Mouse (Mus musculus): ENCODE data around the gene Arsg. TPM values are rescaled to one million over a fixed set of nuclear protein-coding genes. Genes with fewer than 3 reads are reported as not detected.

Gene Arsg
- polyA plus RNA-seq, 1 experiment from 2014 or later: 6.1 TPM

DNA sequence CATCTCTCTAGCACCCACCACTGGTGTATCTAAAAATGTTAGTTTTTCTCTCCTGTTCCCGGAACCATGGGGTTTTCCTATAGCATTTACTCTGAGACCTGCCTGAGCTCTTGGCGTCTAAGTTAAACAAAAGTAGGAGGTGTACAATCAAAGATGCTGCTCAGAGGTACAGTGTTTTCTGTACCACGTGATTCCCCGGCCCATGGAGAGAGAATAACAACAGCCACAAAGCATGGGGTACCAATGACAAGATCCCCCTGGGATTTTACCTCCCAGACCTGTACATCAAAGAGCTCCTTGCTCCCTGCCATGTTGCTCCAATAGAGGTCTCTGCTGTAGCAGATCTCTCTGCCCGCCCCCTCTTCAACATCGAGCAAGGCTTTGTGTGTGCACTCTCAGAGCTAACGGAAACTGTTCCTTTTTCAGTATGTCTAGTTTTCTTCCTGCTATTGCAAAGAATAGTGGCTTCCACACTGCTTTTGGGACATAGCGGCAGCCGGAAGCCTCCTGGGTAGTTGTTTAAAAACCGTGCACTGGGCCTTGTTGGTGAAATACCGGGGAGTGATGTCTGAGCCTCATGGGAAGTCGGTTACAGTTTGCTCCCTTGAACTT lies 95.9 kb downstream of the Arsg start:
- Histone ChIP-seq H3K4me1 (ENCODE audit: control insufficient read depth, insufficient read depth, low read length) (no peaks in the 10 kb centered on the region), H3K4me2 (replicated peaks; ENCODE audit: low read depth, low read length) (no peak overlapping the region), H3K9me3 (ENCODE audit: control insufficient read depth, low read length) (no peaks in the 10 kb centered on the region), H3K36me3 (ENCODE audit: control insufficient read depth, insufficient read depth, low read length) (no peaks in the 10 kb centered on the region), H3K27me3 (ENCODE audit: control insufficient read depth, insufficient read depth, low read length) (no peaks in the 10 kb centered on the region), H3K27ac (ENCODE audit: low read depth, low read length) (no peak overlapping the region), H3K4me3 (ENCODE audit: low read length) (no peak overlapping the region), H3K9ac (ENCODE audit: low read depth, low read length) (no peak overlapping the region)
- WGBS: 68% methylated on average over 12 of the region's 12 CpGs
- no peak for ATAC-seq (ENCODE audit: low FRiP score, low TSS enrichment)

DNA sequence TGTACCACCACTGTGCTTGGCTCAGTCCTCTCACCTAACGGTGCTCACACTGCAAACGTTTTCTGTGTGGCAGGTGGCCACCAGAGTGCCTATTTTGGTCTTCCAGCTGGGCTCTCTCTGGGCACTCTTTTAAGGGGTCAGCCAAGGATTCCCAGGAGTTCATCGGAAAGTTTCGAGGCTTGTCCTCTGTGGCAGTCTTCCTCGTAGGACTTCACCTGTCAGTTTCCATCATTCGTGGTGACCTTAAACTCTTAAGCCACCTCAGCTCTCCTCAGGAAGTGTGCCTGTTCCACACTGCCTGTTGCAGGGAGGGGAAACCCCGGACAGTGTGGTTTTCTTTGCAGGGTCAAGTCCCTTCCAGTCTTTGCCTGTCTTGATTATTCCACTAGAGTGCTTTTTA lies 96.6 kb downstream of the Arsg start:
- H3K4me1 ChIP-seq (ENCODE audit: control insufficient read depth, insufficient read depth, low read length): no peaks in the 10 kb centered on the region
- no peak overlapping the region for H3K9ac ChIP-seq (ENCODE audit: low read depth, low read length)
- H3K4me3 ChIP-seq (ENCODE audit: low read length): no peak overlapping the region
- 69% methylated on average over 7 of the region's 7 CpGs for WGBS
- no peak overlapping the region for H3K4me2 ChIP-seq (replicated peaks; ENCODE audit: low read depth, low read length)
- H3K27ac ChIP-seq (ENCODE audit: low read depth, low read length): no peak overlapping the region
- no peak for ATAC-seq (ENCODE audit: low FRiP score, low TSS enrichment)
- H3K36me3 ChIP-seq (ENCODE audit: control insufficient read depth, insufficient read depth, low read length): no peaks in the 10 kb centered on the region
- no peaks in the 10 kb centered on the region for H3K27me3 ChIP-seq (ENCODE audit: control insufficient read depth, insufficient read depth, low read length)
- H3K9me3 ChIP-seq (ENCODE audit: control insufficient read depth, low read length): no peaks in the 10 kb centered on the region

DNA sequence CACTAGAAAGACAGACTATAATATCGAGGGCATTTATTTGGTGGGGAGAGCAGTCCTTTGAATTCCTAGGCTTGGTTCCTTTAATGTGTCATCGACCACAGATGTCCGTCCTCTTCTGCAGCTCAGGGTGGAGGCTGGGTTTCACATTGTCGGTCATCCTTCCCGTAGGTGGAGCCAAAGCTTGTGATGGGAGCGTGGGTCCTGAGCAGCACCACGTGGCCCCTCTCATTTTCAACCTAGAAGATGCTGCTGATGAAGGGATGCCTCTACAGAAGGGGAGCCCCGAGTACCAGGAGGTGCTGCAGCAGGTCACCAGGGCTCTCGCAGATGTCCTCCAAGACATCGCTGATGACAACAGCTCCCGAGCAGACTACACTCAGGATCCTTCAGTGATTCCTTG lies 98.9 kb downstream of the Arsg start:
- Histone ChIP-seq H3K4me1 (ENCODE audit: control insufficient read depth, insufficient read depth, low read length) (no peaks in the 10 kb centered on the region), H3K4me2 (replicated peaks; ENCODE audit: low read depth, low read length) (no peak overlapping the region), H3K4me3 (ENCODE audit: low read length) (no peak overlapping the region), H3K27me3 (ENCODE audit: control insufficient read depth, insufficient read depth, low read length) (no peaks in the 10 kb centered on the region), H3K9me3 (ENCODE audit: control insufficient read depth, low read length) (no peaks in the 10 kb centered on the region), H3K36me3 (ENCODE audit: control insufficient read depth, insufficient read depth, low read length) (no peaks in the 10 kb centered on the region), H3K27ac (ENCODE audit: low read depth, low read length) (no peak overlapping the region), H3K9ac (ENCODE audit: low read depth, low read length) (no peak overlapping the region)
- 85% methylated on average over 11 of the region's 11 CpGs for WGBS
- no peak for ATAC-seq (ENCODE audit: low FRiP score, low TSS enrichment)

DNA sequence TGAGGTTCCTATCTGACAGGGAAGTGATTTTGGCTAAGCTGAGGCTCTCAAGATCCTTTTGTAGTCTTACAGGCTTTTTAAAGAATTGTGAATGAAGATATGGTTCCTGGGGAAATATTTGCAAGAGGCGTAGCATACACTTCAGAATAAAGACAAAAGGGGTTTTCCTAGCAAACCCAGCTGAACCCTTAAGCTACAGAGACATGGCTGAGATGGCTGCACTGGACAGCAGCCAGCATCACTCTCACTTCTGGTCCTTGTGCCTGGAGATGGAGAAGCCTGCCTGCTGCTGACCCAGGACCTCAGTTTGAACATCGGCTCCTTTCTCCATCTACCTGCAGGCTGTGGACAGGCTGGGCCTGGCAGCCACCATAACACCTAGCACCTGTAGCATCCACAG lies 101.4 kb downstream of the Arsg start:
- H3K4me1 ChIP-seq (ENCODE audit: control insufficient read depth, insufficient read depth, low read length): no peaks in the 10 kb centered on the region
- H3K27ac ChIP-seq (ENCODE audit: low read depth, low read length): no peak overlapping the region
- no peaks in the 10 kb centered on the region for H3K27me3 ChIP-seq (ENCODE audit: control insufficient read depth, insufficient read depth, low read length)
- no peak overlapping the region for H3K9ac ChIP-seq (ENCODE audit: low read depth, low read length)
- H3K36me3 ChIP-seq (ENCODE audit: control insufficient read depth, insufficient read depth, low read length): peaks cover 4% of the 10 kb centered on the region; the same call in 1 of the 2 replicates
- no peaks in the 10 kb centered on the region for H3K9me3 ChIP-seq (ENCODE audit: control insufficient read depth, low read length)
- ATAC-seq (ENCODE audit: low FRiP score, low TSS enrichment): no peak
- no peak overlapping the region for H3K4me3 ChIP-seq (ENCODE audit: low read length)
- WGBS: 83% methylated on average over 2 of the region's 2 CpGs
- H3K4me2 ChIP-seq (replicated peaks; ENCODE audit: low read depth, low read length): no peak overlapping the region

DNA sequence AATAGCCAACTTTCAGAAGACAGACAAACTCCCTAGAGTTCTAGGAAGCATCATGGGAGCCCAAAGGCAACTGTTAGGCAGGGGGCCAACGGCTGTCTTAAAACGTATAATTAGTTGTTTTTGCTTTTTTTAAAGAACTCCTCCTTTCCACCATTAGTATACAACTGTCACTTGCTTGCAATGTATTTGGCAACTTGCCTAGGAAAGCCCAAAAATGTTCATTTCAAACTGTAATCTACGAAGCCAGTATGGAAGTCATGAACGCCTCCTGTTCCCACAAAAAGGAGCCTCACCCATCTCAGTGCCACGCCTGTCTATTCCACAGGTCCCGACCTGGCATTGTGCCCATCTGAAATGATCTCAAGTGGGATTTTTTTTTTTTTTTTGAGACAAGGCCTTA lies 102.7 kb downstream of the Arsg start:
- Histone ChIP-seq H3K4me1 (ENCODE audit: control insufficient read depth, insufficient read depth, low read length) (no peaks in the 10 kb centered on the region), H3K9ac (ENCODE audit: low read depth, low read length) (no peak overlapping the region), H3K27me3 (ENCODE audit: control insufficient read depth, insufficient read depth, low read length) (no peaks in the 10 kb centered on the region), H3K27ac (ENCODE audit: low read depth, low read length) (no peak overlapping the region), H3K4me3 (ENCODE audit: low read length) (no peak overlapping the region), H3K4me2 (replicated peaks; ENCODE audit: low read depth, low read length) (no peak overlapping the region), H3K9me3 (ENCODE audit: control insufficient read depth, low read length) (no peaks in the 10 kb centered on the region), H3K36me3 (ENCODE audit: control insufficient read depth, insufficient read depth, low read length) (peaks cover 4% of the 10 kb centered on the region; the same call in 1 of the 2 replicates)
- ATAC-seq (ENCODE audit: low FRiP score, low TSS enrichment): no peak
- 81% methylated on average over 6 of the region's 6 CpGs for WGBS

DNA sequence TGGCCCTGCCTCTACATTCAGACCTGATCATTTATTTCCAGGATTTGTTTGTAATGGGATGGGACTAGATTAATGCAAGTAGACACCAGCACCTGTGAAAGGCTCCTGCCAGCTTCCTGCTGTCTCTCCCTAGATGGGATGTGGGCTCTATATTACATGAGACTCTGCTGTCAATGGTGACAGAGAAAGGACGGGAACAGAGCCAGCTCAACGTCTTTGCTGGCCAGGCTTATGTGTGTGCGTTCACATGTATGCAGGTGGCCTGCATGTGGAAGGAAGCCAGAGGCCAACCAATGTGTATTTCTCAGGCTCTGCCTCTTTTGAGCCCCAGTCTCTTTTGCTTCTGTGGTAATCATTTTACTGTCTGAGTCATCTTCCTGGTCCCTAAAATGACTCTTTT lies 105.4 kb downstream of the Arsg start:
- H3K36me3 ChIP-seq (ENCODE audit: control insufficient read depth, insufficient read depth, low read length): peaks cover 4% of the 10 kb centered on the region; the same call in 1 of the 2 replicates
- H3K27ac ChIP-seq (ENCODE audit: low read depth, low read length): no peak overlapping the region
- H3K4me2 ChIP-seq (replicated peaks; ENCODE audit: low read depth, low read length): no peak overlapping the region
- no peaks in the 10 kb centered on the region for H3K4me1 ChIP-seq (ENCODE audit: control insufficient read depth, insufficient read depth, low read length)
- H3K27me3 ChIP-seq (ENCODE audit: control insufficient read depth, insufficient read depth, low read length): no peaks in the 10 kb centered on the region
- no peaks in the 10 kb centered on the region for H3K9me3 ChIP-seq (ENCODE audit: control insufficient read depth, low read length)
- ATAC-seq (ENCODE audit: low FRiP score, low TSS enrichment): no peak
- 85% methylated on average over 3 of the region's 3 CpGs for WGBS
- no peak overlapping the region for H3K4me3 ChIP-seq (ENCODE audit: low read length)
- no peak overlapping the region for H3K9ac ChIP-seq (ENCODE audit: low read depth, low read length)

DNA sequence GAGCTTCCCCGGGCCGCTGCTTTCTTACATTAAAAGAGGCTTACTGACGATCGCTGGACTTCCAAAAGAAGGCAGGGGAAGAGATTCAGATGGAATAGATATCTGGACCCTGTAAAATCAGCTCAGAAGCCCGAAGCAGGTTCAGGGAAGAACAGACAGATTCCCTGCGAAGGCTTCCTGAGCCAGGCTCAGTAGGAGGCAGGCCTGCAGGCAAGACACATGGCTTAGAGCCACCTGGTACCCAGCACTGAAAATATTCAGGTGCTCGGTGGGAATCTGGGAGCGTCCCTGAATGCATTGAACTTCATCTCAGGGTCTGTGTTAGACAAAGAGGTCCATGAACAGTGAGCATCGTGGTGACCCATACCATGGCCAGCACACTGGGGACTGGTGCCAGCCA lies 106.8 kb downstream of the Arsg start:
- Histone ChIP-seq H3K27ac (ENCODE audit: low read depth, low read length) (no peak overlapping the region), H3K4me2 (replicated peaks; ENCODE audit: low read depth, low read length) (no peak overlapping the region), H3K27me3 (ENCODE audit: control insufficient read depth, insufficient read depth, low read length) (no peaks in the 10 kb centered on the region), H3K4me3 (ENCODE audit: low read length) (no peak overlapping the region), H3K9ac (ENCODE audit: low read depth, low read length) (no peak overlapping the region), H3K4me1 (ENCODE audit: control insufficient read depth, insufficient read depth, low read length) (no peaks in the 10 kb centered on the region), H3K9me3 (ENCODE audit: control insufficient read depth, low read length) (no peaks in the 10 kb centered on the region), H3K36me3 (ENCODE audit: control insufficient read depth, insufficient read depth, low read length) (peaks cover 7% of the 10 kb centered on the region; the same call in 1 of the 2 replicates)
- WGBS: 90% methylated on average over 9 of the region's 9 CpGs
- ATAC-seq (ENCODE audit: low FRiP score, low TSS enrichment): no peak

DNA sequence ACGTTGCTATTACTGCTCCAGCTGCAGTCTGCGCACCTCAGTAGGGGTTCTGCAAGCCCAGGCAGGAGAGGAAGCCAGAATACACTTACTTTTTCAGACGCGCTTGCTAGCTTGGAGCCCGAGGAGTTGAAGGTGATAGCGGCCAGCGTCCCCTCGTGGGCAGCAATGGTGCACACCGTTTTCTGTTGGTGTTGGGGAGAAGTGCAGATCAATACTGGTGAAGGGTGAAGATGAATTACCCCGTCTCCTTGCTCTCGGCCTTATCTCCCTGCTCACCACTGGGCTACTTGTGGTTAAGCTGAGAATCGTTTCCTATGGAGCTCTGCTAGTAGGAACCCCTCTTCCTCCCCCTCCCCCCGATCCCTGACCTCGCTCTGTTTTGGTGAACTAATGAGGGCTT lies 110.8 kb downstream of the Arsg start:
- no peak overlapping the region for H3K4me3 ChIP-seq (ENCODE audit: low read length)
- H3K36me3 ChIP-seq (ENCODE audit: control insufficient read depth, insufficient read depth, low read length): peaks cover 7% of the 10 kb centered on the region; the same call in 1 of the 2 replicates
- no peaks in the 10 kb centered on the region for H3K27me3 ChIP-seq (ENCODE audit: control insufficient read depth, insufficient read depth, low read length)
- WGBS: 80% methylated on average over 14 of the region's 14 CpGs
- H3K27ac ChIP-seq (ENCODE audit: low read depth, low read length): no peak overlapping the region
- H3K9ac ChIP-seq (ENCODE audit: low read depth, low read length): no peak overlapping the region
- H3K9me3 ChIP-seq (ENCODE audit: control insufficient read depth, low read length): no peaks in the 10 kb centered on the region
- H3K4me2 ChIP-seq (replicated peaks; ENCODE audit: low read depth, low read length): no peak overlapping the region
- H3K4me1 ChIP-seq (ENCODE audit: control insufficient read depth, insufficient read depth, low read length): no peaks in the 10 kb centered on the region
- no peak for ATAC-seq (ENCODE audit: low FRiP score, low TSS enrichment)

DNA sequence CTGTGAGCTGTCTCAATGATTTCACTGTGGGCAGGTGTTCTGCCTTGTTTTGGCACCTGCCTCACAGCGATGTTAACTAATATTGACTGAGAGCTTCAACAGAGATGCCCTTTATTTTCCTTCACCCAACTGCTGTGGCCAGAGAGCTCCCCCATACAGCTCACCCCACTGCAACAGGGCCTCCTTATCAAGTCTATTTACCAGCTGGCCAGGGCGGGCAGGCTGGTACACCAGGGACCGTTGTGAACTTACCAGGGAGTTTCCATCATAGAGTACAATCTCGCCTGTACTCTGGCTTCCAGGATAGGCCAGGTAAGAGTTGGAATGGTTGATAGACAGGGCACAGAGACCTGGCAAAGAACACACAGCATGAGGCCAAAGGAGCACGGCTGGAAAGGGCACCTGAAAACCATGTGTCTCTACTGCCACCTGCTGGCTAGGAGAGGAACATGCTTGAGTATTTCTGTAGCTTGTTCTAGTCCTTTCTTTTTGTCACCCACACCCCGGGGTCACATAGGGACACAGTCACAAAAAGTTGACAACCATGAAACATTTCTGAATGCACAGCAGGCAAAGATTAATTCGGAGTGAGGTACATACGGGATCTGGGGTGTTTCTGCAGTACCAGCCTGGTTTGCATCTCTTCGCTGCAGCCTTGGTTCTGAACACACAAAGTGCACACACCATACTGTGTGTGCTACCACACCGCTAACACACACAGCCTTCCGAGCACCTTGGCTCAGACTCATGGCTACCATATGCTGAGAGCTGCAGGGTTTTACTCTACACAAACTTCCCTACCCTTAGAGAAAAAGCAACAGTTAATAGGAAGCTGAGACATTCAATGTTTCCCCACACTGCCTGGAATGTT lies 111.9 kb downstream of the Arsg start:
- Histone ChIP-seq H3K27ac (ENCODE audit: low read depth, low read length) (no peak overlapping the region), H3K4me2 (replicated peaks; ENCODE audit: low read depth, low read length) (no peak overlapping the region), H3K4me1 (ENCODE audit: control insufficient read depth, insufficient read depth, low read length) (no peaks in the 10 kb centered on the region), H3K9ac (ENCODE audit: low read depth, low read length) (no peak overlapping the region), H3K4me3 (ENCODE audit: low read length) (no peak overlapping the region), H3K27me3 (ENCODE audit: control insufficient read depth, insufficient read depth, low read length) (no peaks in the 10 kb centered on the region), H3K36me3 (ENCODE audit: control insufficient read depth, insufficient read depth, low read length) (peaks cover 2% of the 10 kb centered on the region; the same call in 1 of the 2 replicates), H3K9me3 (ENCODE audit: control insufficient read depth, low read length) (no peaks in the 10 kb centered on the region)
- 49% methylated on average over 11 of the region's 11 CpGs for WGBS
- peak; percentile 48; the same call in 1 of the 2 replicates for ATAC-seq (ENCODE audit: low FRiP score, low TSS enrichment)
